Comparison of ENCODE assay signal across 8 mouse cellular contexts in genomic region chr16:90830686-90831439, GRCm38 (mm10). TPM values are rescaled to one million over a fixed set of nuclear protein-coding genes. Genes with fewer than 3 reads are reported as not detected.
DNase-seq lines count a peak whose midpoint lies in the region; ATAC-seq lines count a peak whose summit lies in the region.

No protein-coding gene starts in this region.

- peaks cover 51% of the 10 kb centered on the region for H3K27me3 ChIP-seq in hindbrain, embryonic 12.5 days

- peak overlapping the region; percentile 55 for H3K4me3 ChIP-seq in hindbrain, embryonic 12.5 days

- no peaks in the 10 kb centered on the region for H3K36me3 ChIP-seq in hindbrain, embryonic 12.5 days

- ATAC-seq in hindbrain, embryonic 12.5 days (ENCODE audit: low FRiP score), result peak; percentile 73

- DNase-seq in R1 (ENCODE audit: low read depth, low spot score), result peak; percentile 78
- DNase-seq in cerebellum, postnatal 10 days, result peak; percentile 76 to 80
- peak; percentile 14 to 29 for DNase-seq in frontal cortex, postnatal 14 days (ENCODE audit: low spot score in 2 of 2)
- peak; percentile 54 to 58 for DNase-seq in layer of hippocampus, postnatal 10 days (ENCODE audit: low spot score in 2 of 2)
- peak; percentile 83 for DNase-seq in lung, postnatal 10 days
- DNase-seq in retina, embryonic 14.5 days (ENCODE audit: low spot score), result peak; percentile 69
- peak; percentile 73 to 81 for DNase-seq in urinary bladder, postnatal 36 days (ENCODE audit: low spot score in 2 of 2)

- no peak overlapping the region for H3K27ac ChIP-seq in hindbrain, embryonic 12.5 days

- peaks cover 36% of the 10 kb centered on the region for H3K4me1 ChIP-seq in hindbrain, embryonic 12.5 days

- H3K9me3 ChIP-seq in hindbrain, embryonic 12.5 days (replicated peaks), result no peaks in the 10 kb centered on the region

- peak overlapping the region; percentile 62 for H3K9ac ChIP-seq in hindbrain, embryonic 12.5 days

- WGBS in hindbrain, embryonic 12.5 days, result under 1% methylated on average over 65 of the region's 67 CpGs

- peak overlapping the region; percentile 98 for H3K4me2 ChIP-seq in hindbrain, embryonic 12.5 days (replicated peaks)

RNA-seq across cellular contexts. Expression of gene Eva1c, which starts 4.3 kb away (rescaled TPM):
- 2.7 and 3.6 TPM in 2 replicates for polyA plus RNA-seq in hindbrain, embryonic 12.5 days (2016; fragmentation: Nextera tagmentation; extraction: Ambion mirVana)
- total RNA-seq in layer of hippocampus, postnatal 10 days (2021), result 1 to 10 TPM; 1.3 to 1.4 TPM

RNA-seq across cellular contexts. Expression of gene Urb1, which starts 20.6 kb away (rescaled TPM):
- 12.6 and 13.8 TPM in 2 replicates for polyA plus RNA-seq in hindbrain, embryonic 12.5 days (2016; fragmentation: Nextera tagmentation; extraction: Ambion mirVana)
- total RNA-seq in layer of hippocampus, postnatal 10 days (2021), result 10 to 100 TPM; 17.2 to 18.7 TPM

Comparison
In these comparisons a context has a peak if more than half of its experiments do, and no peak if none do; other contexts are left out.
1. DNase-seq: peak in every context shown above with its lines; median percentile 83 in lung, postnatal 10 days; 78 in R1; 78 in cerebellum, postnatal 10 days; 77 in urinary bladder, postnatal 36 days; 69 in retina, embryonic 14.5 days; 56 in layer of hippocampus, postnatal 10 days; 22 in frontal cortex, postnatal 14 days.